Mouse (Mus musculus) hindbrain, embryonic 12.5 days (tissue): ENCODE measurements around the gene Prdm11. TPM values are rescaled to one million over a fixed set of nuclear protein-coding genes. Genes with fewer than 3 reads are reported as not detected.

Source experiments
- ATAC-seq: fragments of 200-750 bp; cut with Nextera tagmentation; 2 replicates; pipeline ENCODE4 v1.8.0; 2017; ENCODE audit warnings: moderate TSS enrichment; ENCODE audit not compliant: low FRiP score
- H3K27ac ChIP-seq: fragments of 300-500 bp; sonication (generic); 2 replicates; pipeline ENCODE4 v1.5.1; 2016; ENCODE audit warnings: mild to moderate bottlenecking
- H3K27me3 ChIP-seq: fragments of 300-500 bp; sonication (generic); 2 replicates; pipeline ENCODE4 v1.6.1; 2016; ENCODE audit warnings: mild to moderate bottlenecking
- H3K36me3 ChIP-seq: fragments of 300-500 bp; sonication (generic); 2 replicates; pipeline ENCODE4 v1.6.1; 2016; ENCODE audit warnings: mild to moderate bottlenecking
- H3K4me1 ChIP-seq: fragments of 300-500 bp; sonication (generic); 2 replicates; pipeline ENCODE4 v1.6.1; 2016
- H3K4me2 ChIP-seq: fragments of 300-500 bp; sonication (generic); replicated peaks from 2 replicates; pipeline ENCODE4 v1.6.1; 2016; ENCODE audit warnings: mild to moderate bottlenecking
- H3K4me3 ChIP-seq: fragments of 300-500 bp; sonication (generic); 2 replicates; pipeline ENCODE4 v1.5.1; 2016; ENCODE audit warnings: mild to moderate bottlenecking
- H3K9ac ChIP-seq: fragments of 300-500 bp; sonication (generic); 2 replicates; pipeline ENCODE4 v1.6.1; 2016; ENCODE audit warnings: mild to moderate bottlenecking, moderate library complexity
- H3K9me3 ChIP-seq: fragments of 300-500 bp; sonication (generic); replicated peaks from 2 replicates; pipeline ENCODE4 v1.6.1; 2016; ENCODE audit warnings: mild to moderate bottlenecking
- WGBS: fragments of 180-500 bp; shearing (Covaris S2); methylation state at CpG from one replicate; pipeline ENCODE4 v1.1.7; 2016; 5-methylcytosine and 5-hydroxymethylcytosine counted together
- polyA plus RNA-seq: library from polyadenylated mRNA; unstranded; fragments of >200 nt; fragmentation: Nextera tagmentation; extraction: Ambion mirVana; gene quantifications from 2 replicates; pipeline ENCODE4 v1.2.1, GENCODE M21; 2016

The Prdm11 gene
- polyA plus RNA-seq, 1 experiment from 2014 or later: 3.6 TPM

- H3K27me3 ChIP-seq: no peaks in the 10 kb centered on the region
- peaks cover 18% of the 10 kb centered on the region for H3K9me3 ChIP-seq
- no peak overlapping the region for H3K27ac ChIP-seq
- no peak for ATAC-seq
- H3K4me3 ChIP-seq: no peak overlapping the region
- no peak overlapping the region for H3K9ac ChIP-seq
- peaks cover 23% of the 10 kb centered on the region; the same call in 1 of the 2 replicates for H3K36me3 ChIP-seq
- H3K4me2 ChIP-seq: no peak overlapping the region
- 88% methylated on average over 3 of the region's 3 CpGs for WGBS
- peaks cover 5% of the 10 kb centered on the region for H3K4me1 ChIP-seq
Observed at GRCm38 (mm10) chr2:93024431-93024830, 21.5 kb downstream of the Prdm11 start.

GRCm38 (mm10) chr2:93018854-93019253 lies 27.1 kb downstream of the Prdm11 start:
- H3K4me2 ChIP-seq: no peak overlapping the region
- no peak overlapping the region for H3K9ac ChIP-seq
- H3K27me3 ChIP-seq: no peaks in the 10 kb centered on the region
- peaks cover 17% of the 10 kb centered on the region for H3K9me3 ChIP-seq
- H3K36me3 ChIP-seq: peaks cover 15% of the 10 kb centered on the region; the same call in 1 of the 2 replicates
- H3K4me1 ChIP-seq: peaks cover 24% of the 10 kb centered on the region
- ATAC-seq: no peak
- H3K4me3 ChIP-seq: no peak overlapping the region
- 72% methylated on average over 5 of the region's 5 CpGs for WGBS
- H3K27ac ChIP-seq: no peak overlapping the region

- ATAC-seq: no peak
- no peak overlapping the region for H3K27ac ChIP-seq
- no peaks in the 10 kb centered on the region for H3K9me3 ChIP-seq
- 88% methylated on average over 8 of the region's 8 CpGs for WGBS
- no peak overlapping the region for H3K9ac ChIP-seq
- H3K4me1 ChIP-seq: peaks cover 24% of the 10 kb centered on the region
- H3K27me3 ChIP-seq: no peaks in the 10 kb centered on the region
- H3K4me3 ChIP-seq: no peak overlapping the region
- H3K36me3 ChIP-seq: peaks cover 5% of the 10 kb centered on the region
- H3K4me2 ChIP-seq: no peak overlapping the region
Observed at GRCm38 (mm10) chr2:93017151-93017550, 28.8 kb downstream of the Prdm11 start.

- Histone ChIP-seq H3K27me3 (no peaks in the 10 kb centered on the region), H3K4me2 (peak overlapping the region; percentile 80), H3K36me3 (peaks cover 12% of the 10 kb centered on the region), H3K4me3 (peak overlapping the region; percentile 53), H3K4me1 (peaks cover 24% of the 10 kb centered on the region), H3K9me3 (no peaks in the 10 kb centered on the region), H3K27ac (no peak overlapping the region), H3K9ac (peak overlapping the region; percentile 62)
- ATAC-seq: peak; percentile 37; the same call in 1 of the 2 replicates
- WGBS: 4% methylated on average over 28 of the region's 40 CpGs
Observed at GRCm38 (mm10) chr2:93015041-93015440, 30.9 kb downstream of the Prdm11 start.

GRCm38 (mm10) chr2:93014093-93014937 lies 31.7 kb downstream of the Prdm11 start:
- Histone ChIP-seq H3K27ac (peak overlapping the region; percentile 49), H3K4me1 (peaks cover 24% of the 10 kb centered on the region), H3K4me3 (peak overlapping the region; percentile 53), H3K9ac (peak overlapping the region; percentile 62), H3K4me2 (peak overlapping the region; percentile 80), H3K36me3 (peaks cover 15% of the 10 kb centered on the region), H3K9me3 (no peaks in the 10 kb centered on the region), H3K27me3 (no peaks in the 10 kb centered on the region)
- WGBS: 3% methylated on average over 47 of the region's 50 CpGs
- peak; percentile 81 for ATAC-seq

- 49% methylated on average over 8 of the region's 8 CpGs for WGBS
Observed at GRCm38 (mm10) chr2:93013415-93014092, 32.4 kb downstream of the Prdm11 start.

GRCm38 (mm10) chr2:93012976-93013375 lies 33.0 kb downstream of the Prdm11 start:
- Histone ChIP-seq H3K9ac (no peak overlapping the region), H3K4me1 (peaks cover 17% of the 10 kb centered on the region), H3K4me3 (no peak overlapping the region), H3K4me2 (no peak overlapping the region), H3K27ac (no peak overlapping the region), H3K27me3 (no peaks in the 10 kb centered on the region), H3K36me3 (peaks cover 25% of the 10 kb centered on the region), H3K9me3 (no peaks in the 10 kb centered on the region)
- 98% methylated on average over 3 of the region's 3 CpGs for WGBS
- ATAC-seq: no peak

More at GRCm38 (mm10) chr2:93013415-93014092, 32.4 kb downstream of the Prdm11 start:
- Histone ChIP-seq H3K27me3 (no peaks in the 10 kb centered on the region), H3K27ac (peak overlapping the region; percentile 49), H3K4me1 (peaks cover 18% of the 10 kb centered on the region), H3K9ac (no peak overlapping the region), H3K36me3 (peaks cover 20% of the 10 kb centered on the region), H3K4me3 (no peak overlapping the region), H3K4me2 (no peak overlapping the region), H3K9me3 (no peaks in the 10 kb centered on the region)
- peak; percentile 26; the same call in 1 of the 2 replicates for ATAC-seq

GRCm38 (mm10) chr2:93011933-93012332 lies 34.0 kb downstream of the Prdm11 start:
- WGBS: 89% methylated on average over 9 of the region's 9 CpGs

GRCm38 (mm10) chr2:93011465-93011864 lies 34.5 kb downstream of the Prdm11 start:
- H3K4me1 ChIP-seq: peaks cover 17% of the 10 kb centered on the region
- H3K4me2 ChIP-seq: no peak overlapping the region
- H3K27ac ChIP-seq: no peak overlapping the region
- no peak overlapping the region for H3K9ac ChIP-seq
- ATAC-seq: no peak
- H3K9me3 ChIP-seq: no peaks in the 10 kb centered on the region
- H3K36me3 ChIP-seq: peaks cover 25% of the 10 kb centered on the region
- 93% methylated on average over 5 of the region's 5 CpGs for WGBS
- no peak overlapping the region for H3K4me3 ChIP-seq
- no peaks in the 10 kb centered on the region for H3K27me3 ChIP-seq

More at GRCm38 (mm10) chr2:93011933-93012332, 34.0 kb downstream of the Prdm11 start:
- no peak overlapping the region for H3K27ac ChIP-seq
- ATAC-seq: no peak
- no peaks in the 10 kb centered on the region for H3K27me3 ChIP-seq
- peaks cover 17% of the 10 kb centered on the region for H3K4me1 ChIP-seq
- no peak overlapping the region for H3K9ac ChIP-seq
- H3K4me3 ChIP-seq: no peak overlapping the region
- H3K36me3 ChIP-seq: peaks cover 25% of the 10 kb centered on the region
- H3K9me3 ChIP-seq: no peaks in the 10 kb centered on the region
- H3K4me2 ChIP-seq: no peak overlapping the region

- no peaks in the 10 kb centered on the region for H3K9me3 ChIP-seq
- H3K4me2 ChIP-seq: no peak overlapping the region
- H3K27me3 ChIP-seq: no peaks in the 10 kb centered on the region
- WGBS: 94% methylated on average over 3 of the region's 3 CpGs
- no peak overlapping the region for H3K4me3 ChIP-seq
- no peaks in the 10 kb centered on the region for H3K4me1 ChIP-seq
- ATAC-seq: no peak
- peaks cover 25% of the 10 kb centered on the region for H3K36me3 ChIP-seq
- no peak overlapping the region for H3K9ac ChIP-seq
- no peak overlapping the region for H3K27ac ChIP-seq
Observed at GRCm38 (mm10) chr2:93007967-93008685, 37.8 kb downstream of the Prdm11 start.

- ATAC-seq: no peak
- Histone ChIP-seq H3K9ac (no peak overlapping the region), H3K4me1 (no peaks in the 10 kb centered on the region), H3K27me3 (no peaks in the 10 kb centered on the region), H3K36me3 (0 out of 2 replicates have a peak, but pooled peaks cover 18% of the 10 kb centered on the region), H3K4me3 (no peak overlapping the region), H3K4me2 (no peak overlapping the region), H3K27ac (no peak overlapping the region), H3K9me3 (no peaks in the 10 kb centered on the region)
- WGBS: 64% methylated on average over 4 of the region's 4 CpGs
Observed at GRCm38 (mm10) chr2:93005028-93005427, 40.9 kb downstream of the Prdm11 start.

GRCm38 (mm10) chr2:92991976-92992375 lies 54.0 kb downstream of the Prdm11 start:
- Histone ChIP-seq H3K4me3 (no peak overlapping the region), H3K9me3 (no peaks in the 10 kb centered on the region), H3K4me1 (peaks cover 13% of the 10 kb centered on the region), H3K4me2 (no peak overlapping the region), H3K36me3 (peaks cover 25% of the 10 kb centered on the region; the same call in 1 of the 2 replicates), H3K27ac (no peak overlapping the region), H3K27me3 (no peaks in the 10 kb centered on the region), H3K9ac (no peak overlapping the region)
- WGBS: 93% methylated on average over 5 of the region's 5 CpGs
- no peak for ATAC-seq
